Mouse (Mus musculus) kidney, postnatal 14 days (tissue): ENCODE results near the gene Syt5.

Source experiments
- DNase-seq: peaks from one replicate; pipeline ENCODE4 v3.0.0; 2022; ENCODE audit warnings: mixed read lengths

Syt5 gene

DNA sequence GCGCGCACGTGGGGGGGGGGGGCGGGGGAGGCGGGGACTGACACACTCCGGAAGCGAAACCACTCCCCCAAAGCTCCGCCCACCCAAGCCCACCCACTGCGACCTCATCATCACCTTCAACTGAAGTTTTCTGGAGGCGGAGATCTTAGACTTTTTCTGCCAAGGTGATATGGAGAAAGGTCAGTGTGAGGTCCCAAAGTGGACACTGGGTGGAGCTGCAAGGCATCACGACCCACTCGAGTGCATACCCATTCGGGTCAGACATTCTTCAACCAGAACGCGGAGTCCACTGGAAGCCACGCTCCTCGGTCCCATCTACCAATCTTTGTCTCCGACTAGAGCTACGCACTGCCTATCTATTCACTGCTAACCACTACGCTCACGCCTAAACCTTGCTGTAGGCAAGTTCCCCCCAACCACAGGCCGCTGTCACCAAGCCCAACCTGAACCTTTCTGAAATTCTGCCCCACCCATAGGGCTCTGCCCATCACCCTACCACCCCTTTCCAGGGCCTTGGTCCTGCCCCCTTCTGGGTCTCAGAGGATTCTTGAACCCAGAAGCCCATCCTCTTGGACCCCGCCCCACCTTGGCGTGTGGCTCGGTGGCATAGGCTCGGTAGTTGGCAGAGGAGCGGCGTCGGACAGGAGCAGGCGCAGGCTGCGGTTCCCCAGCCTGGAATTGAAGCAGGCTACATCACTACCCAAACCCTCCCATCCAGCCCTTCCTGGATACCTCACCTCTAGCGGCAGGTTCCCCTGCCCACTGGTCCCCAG, 25.9 kb downstream of the Syt5 start:
- DNase-seq: no peak

DNA sequence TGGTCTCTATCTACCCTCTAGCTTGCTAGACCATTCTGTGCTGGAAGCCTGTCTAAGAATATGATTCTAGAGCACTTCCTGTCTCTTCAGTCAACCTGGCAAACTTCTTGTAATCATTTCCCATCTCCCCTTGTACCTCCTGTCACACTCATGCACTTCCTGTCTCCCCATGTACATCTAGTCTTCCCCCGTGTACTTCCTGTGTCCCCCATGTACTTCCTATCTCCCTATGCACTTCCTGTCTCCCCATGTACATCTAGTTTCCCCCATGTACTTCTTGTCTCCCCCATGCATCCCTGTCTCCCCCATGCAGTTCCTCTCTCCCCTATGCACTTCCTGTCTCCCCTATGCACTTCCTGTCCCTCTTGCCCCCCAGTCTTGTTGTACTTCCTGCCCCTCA, 28.9 kb downstream of the Syt5 start:
- DNase-seq: no peak

DNA sequence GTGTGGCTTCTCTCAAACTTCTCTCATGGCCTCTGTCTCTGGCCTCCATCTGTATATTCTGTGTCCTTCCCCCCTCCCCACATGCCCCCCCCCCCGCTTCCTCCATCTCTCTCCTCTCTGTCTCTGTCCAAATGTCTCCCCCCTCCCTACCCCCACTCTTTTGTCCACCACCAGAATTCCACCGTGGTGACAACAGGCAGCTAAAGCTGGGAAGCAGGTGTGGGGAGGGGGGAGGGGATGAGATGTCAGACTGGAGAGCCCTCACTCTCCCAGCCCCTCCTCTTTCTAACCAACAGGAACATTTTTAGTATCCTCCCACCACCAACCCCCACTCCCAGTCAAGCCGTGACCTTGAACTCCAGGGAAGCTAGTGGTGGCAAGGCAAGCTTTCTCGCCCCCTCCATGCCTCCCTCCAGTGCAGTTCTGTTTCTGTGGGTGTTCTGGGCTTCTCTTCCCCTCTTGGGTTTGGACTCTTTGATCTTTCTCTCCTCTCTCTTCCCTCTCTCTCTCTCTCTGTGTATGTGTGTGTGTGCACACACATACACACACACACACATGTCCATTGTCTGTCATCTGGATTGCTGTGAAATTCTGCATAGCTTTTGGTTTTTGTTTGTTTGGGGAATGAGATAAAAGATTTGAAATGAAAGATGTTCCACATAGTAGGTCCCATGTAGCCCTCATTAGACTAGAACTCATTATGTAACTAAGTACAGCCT, 30.9 kb downstream of the Syt5 start, which contains the start of gene Tnnt1:
Gene Tnnt1, minus strand, starts transcription at position 51 of the 719 bp plus-strand sequence.
- DNase-seq: no peak

DNA sequence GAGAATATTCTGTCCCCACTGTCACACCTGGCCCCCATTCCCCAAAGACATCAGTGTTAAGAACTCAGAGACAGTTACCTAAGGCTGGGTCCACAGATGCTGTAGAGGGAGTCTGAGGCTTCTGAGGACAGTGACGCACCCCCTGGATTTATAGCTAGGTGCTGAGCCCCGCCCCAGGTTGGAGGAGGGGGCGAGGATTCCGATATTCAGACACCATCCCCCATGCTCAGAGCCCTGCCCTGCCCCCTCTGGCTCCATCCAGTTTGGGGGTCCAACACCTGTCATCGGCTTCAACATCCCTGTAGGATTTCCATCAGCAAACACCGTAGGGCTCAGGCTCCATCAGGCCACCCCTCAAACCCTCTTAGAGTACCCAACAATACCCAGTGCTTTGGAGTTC, 31.5 kb downstream of the Syt5 start:
- no peak for DNase-seq

DNA sequence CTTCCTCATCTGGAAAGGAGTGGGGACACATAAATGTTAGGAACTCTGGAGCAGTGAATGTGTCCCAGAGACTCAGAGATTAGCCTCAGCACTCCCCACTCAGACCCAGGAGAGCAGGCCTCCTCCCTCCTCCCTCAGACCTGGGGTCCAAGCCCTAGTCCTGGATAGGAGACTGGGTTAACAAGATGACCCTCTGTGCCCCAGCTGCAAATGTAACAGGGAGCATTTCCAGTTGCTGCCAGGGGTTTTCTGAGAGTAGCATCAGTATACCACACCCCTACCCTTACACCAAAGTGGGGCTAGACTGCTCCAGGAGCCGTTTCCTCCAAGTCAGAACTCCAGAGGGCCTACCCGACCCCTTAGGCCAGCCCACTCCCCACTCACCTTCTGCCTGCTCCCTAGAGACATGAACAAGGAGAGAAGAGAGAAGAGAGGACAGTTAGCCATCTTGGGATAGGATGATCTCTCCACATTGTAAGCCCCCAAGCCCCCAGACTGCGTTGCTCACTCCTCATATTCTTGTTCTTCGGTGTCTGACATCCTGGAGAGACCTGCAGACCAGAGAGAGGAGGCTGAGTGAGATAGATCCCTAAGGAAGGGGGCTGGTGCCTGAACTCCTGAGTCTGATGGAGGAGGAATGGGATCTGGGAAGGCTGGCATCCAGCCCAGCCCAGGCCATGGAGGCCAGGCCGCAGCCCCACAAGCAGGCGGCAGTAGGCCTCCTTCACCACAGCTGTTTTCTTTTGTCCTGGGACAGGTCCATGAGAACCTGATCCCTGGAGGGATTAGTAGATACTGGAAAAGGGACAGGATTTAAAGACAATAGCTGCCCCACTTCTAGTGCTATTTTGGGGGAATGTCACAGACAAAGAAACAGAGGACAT, 33.3 kb downstream of the Syt5 start:
- no peak for DNase-seq

DNA sequence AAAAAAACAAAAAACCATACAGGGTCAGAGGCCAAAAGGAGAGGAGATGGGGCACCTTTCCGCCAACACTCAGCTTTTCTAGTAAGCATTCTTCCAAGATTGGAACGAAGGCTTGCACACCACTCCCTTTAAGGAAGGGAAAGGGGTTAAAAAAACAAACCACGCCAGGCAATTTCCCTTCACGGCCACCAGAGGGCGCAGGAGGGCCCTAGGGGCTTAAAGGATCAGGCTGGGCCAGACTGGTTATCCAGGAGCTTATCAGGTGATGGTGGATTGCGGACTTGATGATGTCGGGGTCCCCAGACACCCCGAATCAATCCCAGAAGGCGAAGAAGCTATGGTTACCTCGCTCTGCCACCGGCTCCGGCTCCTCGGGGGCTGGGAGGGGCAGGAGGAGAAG, 34.1 kb downstream of the Syt5 start:
- peak; percentile 42 for DNase-seq

DNA sequence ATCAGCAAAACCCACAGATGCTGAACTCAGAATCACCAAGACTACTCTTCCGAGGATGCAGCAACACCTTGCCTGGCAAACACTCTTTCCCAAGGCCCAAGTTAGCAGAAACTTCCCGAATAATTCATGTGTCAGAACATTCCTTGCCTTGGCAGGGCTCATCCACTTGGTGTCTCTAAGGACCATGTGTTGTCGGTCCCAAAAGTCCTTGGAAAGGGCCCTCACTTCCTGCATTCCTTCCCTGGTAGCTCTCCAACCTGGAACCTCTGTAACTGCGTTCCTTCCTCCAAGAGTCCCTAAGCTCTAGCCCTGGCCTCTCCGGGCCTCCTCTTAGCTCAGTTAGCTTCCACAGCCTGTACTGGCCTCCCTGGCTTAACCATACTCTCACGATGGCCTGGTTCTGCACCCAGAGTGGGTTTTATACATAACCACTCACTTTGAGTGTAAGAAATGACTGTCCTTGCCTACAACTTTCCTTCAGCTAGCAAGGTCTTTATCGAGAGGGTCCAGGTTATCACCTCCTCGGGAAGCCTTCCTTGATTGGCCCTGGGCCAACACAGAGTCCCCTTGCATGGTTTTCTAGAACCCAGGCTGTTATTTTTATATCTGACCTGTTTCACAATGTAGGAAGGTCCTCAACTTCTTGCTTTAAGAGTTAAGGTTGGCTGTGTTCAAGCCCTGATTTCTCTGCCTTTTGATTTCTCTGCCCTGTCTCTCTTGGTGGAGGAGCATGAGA, 35.7 kb downstream of the Syt5 start:
- DNase-seq: no peak

DNA sequence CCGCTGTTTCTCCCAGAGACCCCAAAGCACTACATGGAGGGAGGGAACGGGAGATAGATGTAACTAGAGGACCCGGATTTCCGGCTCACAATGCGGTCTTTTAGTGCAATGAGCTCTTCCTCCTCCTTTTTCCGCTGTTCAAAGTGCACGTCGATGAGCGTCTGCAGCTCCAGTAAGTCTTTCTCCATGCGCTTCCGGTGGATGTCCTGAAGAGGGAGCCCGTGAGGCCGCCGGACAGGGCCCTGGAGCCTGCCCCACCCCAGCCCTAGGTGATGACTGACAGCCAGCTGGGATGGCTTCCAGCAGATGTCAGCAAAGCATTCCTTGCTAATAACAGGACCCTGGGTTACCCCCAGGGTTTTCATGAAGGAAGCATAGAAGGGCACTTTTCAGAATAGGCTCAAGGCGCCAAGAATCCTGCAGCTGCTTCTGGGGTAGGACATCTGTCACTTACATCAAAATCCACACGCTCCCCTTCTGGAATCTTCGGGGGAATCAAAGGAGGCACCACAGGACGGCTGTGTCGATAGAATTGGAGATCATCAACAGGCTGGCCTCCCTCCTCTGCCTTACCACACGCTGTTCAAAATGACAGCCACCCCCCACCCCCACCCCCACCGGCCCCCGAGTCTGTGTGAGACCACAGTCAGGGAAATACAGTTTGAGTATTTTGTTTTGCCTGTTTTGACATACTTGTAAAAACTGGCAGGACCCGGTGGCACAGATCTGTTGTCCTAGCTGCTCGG, 37.3 kb downstream of the Syt5 start:
- peak; percentile 84 for DNase-seq

DNA sequence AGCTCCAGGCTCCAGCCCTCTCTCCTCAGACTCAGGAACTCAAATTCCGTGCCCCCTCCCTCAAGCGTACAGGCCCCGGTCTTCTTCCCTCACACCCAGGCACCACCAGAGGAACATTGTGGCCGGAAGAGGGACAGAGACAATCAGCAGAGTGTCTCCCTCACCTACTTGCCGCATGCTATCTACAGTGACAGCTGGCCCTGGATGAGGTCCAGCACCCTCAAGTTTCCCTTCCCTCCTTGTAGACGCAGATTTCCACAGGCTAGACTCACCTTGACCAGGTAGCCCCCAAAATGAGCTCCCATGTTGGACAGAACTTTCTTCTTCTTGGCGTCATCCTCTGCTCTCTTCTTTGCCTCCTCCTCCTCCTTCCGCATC, 38.6 kb downstream of the Syt5 start:
- no peak for DNase-seq

DNA sequence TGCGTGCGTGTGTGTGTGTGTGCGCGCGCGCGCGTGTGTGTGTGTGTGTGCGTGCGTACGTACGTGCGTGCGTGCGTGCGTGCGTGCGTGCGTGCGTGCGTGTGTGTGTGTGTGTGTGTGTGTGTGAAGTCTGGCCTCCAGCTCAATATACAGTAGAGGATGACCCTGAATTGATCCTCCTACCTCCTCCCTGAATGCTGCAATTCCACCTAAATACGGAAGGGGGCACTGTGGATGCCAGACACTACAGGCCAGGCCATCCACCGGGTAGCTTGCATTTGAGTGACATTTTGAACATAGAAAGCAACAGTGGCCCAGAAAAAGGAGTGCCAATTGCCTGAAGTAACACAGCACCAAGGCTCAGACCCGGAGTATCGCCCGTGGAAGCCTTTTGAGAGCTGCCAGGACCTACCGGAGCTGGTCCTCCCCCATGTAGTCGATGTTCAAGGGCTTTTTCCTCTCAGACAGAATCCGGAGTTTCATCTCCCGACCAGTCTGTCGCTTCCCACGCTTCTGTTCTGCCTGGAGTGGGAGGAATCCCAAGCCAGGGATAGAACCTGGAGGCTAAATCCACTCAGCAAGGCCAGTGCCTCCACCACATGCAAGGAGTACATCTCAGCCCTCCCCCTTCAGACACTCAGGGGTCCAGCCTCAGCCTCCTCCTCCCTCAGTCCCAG, 39.1 kb downstream of the Syt5 start:
- DNase-seq: no peak

DNA sequence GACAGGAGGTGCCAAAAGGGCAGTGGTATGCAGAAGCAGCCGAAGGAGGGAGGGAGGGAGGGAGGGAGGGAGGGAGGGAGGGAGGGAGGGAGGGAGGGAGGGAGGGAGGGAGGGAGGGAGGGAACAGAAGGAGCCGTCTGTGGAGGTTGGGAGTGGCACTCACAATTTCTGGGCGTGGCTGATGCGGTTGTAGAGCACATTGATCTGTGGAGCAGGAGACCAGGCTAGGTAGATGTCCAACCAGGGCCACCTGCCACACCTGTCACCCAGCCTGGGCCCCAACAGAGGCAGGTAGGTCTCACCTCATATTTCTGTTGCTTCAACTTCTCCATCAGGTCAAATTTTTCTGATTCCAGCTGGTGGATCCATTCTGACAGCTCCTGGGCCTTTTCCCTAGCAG, 40.1 kb downstream of the Syt5 start:
- DNase-seq: no peak

DNA sequence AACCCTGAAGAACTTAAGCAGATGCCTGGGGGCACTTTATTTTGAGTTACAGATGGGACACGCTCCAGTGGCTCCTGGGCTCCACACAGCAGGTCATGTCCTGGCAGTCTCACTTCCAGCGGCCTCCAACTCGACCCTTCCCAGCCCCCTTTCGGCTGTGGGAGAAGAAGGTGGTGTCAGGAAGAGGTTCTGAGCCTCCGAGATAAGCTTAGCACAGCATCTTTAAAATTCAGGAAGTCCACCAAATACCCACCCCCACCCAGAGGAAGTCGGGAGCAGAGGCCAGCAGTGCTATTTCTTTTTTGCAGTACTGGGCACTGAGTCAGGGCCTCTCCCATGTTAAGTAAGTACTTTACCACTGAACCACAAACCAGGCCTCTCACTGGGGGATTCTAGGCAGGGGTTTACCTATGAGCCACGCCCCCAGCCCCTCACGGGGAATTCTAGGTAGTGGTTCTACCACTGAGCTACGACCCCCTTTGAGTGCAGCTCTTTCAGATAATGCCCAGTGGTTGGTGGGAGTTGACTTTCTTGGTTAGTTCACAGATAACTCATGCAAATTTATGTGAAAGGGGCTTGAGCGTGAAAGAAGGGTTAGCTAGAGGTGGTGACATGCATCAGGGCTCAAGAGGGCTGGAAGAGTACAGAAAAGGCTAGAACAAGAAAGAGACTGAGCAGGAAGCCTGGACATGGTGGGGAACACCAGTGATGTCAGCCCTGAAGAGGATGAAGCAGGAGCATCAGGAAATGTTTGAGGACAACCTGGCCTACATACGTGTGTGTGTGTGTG, 42.5 kb downstream of the Syt5 start:
- no peak for DNase-seq

DNA sequence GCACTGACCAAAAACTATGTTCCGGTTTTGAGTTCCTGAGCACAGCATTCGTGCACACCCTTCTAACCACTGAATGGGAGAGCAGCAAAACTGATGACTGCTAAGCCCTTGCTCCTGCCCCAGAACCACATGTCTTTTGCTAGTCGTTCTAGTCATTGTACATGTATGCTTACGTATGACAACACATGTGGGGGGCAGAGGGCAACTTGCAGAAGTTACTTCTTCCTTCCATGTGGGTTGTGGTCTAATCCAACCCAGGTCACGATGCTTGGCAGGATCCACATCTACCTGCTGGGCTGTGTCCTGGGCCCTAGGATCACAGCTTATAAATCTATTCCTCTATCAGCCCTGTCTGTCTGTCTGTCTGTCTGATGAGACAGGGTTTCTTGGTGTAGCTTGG, 43.5 kb downstream of the Syt5 start:
- no peak for DNase-seq

DNA sequence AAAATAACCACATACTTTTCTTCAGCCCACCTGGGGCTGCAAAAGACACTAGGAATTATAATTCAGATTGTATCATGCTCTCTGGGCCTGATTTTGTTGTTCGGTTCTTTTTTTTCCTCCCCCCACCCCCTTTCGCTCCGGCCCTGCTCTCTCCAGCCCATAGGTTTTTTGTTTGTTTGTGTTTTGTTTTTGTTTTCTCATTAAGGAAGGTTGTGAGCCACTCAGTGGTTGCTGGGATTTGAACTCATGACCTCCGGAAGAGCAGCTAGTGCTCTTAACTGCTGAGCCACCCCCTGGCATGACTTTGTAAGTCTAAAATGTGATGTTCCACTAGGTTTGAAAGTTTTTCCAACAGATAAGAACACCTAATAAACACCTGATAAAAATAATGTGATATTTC, 44.2 kb downstream of the Syt5 start:
- DNase-seq: no peak

DNA sequence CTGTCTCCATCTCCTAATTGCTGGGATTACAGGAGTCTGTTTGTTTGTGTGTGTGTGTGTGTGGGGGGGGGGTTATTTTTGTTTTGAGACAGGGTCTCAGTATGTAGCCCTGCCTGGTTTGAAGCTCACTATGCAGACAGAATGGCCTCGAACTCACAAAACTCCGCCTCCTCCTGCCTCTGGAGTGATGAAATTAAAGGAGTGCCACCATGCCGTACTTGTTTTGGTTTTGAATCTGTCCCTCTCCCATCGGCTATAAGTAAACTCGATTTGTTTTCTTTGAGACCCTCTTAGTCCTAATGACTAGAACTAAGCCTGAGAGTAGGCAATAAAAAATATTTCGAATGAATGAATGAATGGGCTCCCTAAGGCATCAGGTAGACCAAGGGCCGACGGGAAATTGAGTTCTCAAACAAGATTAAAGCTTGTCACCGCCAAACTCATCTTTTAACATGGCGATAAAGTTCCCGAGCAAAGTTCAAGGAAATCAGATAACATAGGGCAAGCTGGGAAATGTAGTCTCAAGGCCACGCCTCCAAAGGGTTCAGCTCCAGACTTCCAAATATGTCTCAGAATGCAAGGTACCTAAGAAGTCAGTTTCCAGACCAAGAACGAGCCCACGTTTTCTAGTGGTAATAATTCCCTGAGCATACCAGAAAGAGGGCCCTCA, 44.8 kb downstream of the Syt5 start:
- DNase-seq: peak; percentile 66

DNA sequence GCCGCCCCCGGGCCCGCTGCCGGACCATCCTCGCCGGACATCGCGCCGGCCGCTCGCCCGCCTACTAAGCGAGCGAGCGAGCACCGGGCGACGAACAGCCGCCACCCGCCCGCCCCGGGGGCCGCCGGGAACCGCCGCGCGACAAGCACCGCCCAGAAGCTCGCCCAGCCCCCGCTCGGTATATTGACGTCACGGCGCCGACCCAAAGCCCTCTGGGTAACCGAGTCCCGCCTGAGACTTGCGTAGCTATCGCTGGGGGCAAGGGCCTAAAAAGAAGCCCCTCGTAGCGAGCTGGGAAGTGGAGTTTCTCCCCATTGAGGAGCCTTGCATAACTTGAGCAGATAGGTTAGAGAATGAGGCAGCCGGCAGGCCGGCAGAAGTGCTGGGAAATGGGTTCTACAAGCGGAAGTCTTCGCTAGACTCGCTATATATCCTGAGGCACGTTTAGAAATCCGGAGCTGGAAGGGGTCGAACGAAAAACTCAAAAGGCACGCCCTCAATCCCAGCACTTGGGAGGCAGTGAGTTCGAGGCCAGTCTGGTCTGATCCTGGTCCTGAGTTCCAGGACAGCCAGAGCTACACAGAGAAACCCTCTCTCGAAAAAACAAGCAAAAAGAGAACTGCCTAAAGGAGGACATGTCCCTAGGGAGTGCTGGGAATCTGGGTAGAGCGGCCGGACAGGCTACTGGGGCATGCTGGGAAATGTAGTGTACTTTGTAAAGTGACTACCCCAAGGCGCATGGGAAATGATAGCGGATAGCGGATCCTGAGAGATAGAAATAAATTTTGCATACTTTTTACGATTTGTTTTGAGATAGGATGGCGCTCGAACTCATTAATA, 45.6 kb downstream of the Syt5 start, which contains the start of gene Ppp1r12c:
Gene Ppp1r12c, minus strand, starts transcription at position 123 of the 840 bp plus-strand sequence.
- peak; percentile 96 for DNase-seq

DNA sequence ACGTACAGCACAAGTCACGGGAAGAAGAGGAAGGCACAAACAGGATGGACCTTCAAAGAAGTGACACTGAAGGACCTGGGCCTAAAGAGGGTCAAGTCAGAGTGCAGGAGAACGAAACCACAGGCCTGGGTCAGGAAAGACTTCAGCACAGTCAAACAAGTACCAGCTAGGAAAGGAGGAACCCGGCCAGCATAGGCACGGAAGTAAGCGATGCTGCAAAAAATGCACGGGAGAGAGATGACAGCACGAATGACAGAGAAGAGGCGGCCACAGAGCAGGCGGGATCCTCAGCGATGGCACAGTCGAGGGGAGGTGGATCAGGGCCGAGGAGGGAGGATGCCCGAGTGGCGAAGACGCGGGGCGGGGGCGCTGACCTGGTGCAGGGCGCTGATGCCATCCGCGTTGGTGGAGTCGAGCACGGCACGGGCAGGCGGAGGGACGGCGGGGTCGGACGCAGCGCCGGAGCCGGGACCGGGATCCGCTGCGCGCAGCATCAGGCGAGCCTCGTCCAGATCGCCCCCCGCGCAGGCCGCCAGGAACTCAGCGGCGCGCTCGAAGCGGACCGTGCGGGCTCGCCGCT, 46.4 kb downstream of the Syt5 start:
- peak; percentile 59 for DNase-seq

DNA sequence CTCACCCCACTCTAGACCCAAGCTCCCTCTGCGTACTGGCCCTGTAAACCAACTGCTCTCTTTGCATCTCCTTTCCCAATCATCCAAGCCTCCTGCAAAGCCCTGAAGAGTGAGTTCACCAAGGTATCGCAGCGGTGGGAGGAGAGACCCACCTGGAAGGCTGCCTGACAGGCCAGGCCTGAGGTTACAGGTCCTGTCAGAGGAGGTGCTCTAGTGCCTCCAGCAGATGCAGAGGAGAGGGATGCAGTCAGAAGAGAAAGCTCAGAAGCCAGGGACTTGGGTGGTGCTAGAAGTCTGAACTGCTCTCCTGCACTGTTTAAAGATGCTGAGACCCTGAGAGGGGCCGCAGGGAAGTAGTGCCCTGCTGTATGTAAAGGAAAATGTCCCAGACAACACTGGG, 48.3 kb downstream of the Syt5 start:
- DNase-seq: no peak

DNA sequence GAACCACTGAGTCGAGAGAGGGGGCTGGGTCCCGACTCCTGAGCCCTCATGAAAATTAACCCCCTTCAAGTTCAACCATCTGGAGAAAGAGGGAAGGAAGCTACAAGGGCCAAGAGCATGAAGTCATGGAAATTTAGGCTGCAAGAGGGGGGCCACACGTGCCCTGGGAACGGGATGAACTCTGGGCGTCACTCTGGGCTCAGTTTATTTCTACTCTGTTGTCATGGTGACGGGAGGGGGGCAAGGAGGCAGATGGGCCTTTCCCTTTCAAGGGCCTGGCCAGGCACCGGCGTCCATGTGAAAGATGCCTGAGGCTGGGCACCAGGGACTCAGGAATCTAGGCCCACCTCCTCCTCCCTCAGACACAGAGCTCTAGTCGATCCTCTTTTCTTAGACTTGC, 49.1 kb downstream of the Syt5 start:
- peak; percentile 75 for DNase-seq
